Mouse (Mus musculus) embryonic facial prominence, embryonic 10.5 days (tissue): Measurements from ENCODE around the gene Qrsl1. TPM values are rescaled to one million over a fixed set of nuclear protein-coding genes. Genes with fewer than 3 reads are reported as not detected.
A peak's percentile ranks its signal among the peaks of the same experiment; 100 is the strongest.
"Not testable (repeated sequence)": the region's sequence is repeated elsewhere in the genome, so short reads cannot be mapped to it uniquely, and the experiment has no call there.

Experiments
- DNase-seq: peaks from one replicate; pipeline ENCODE4 v3.0.0-alpha.2; 2017; ENCODE audit warnings: low spot score
- H3K27ac ChIP-seq: fragments of 300-500 bp; sonication (generic); replicated peaks from 2 replicates; pipeline ENCODE4 v1.5.1; 2016; ENCODE audit warnings: mild to moderate bottlenecking
- H3K27me3 ChIP-seq: fragments of 300-500 bp; sonication (generic); replicated peaks from 2 replicates; pipeline ENCODE4 v1.6.1; 2016; ENCODE audit warnings: low read depth, mild to moderate bottlenecking; ENCODE audit not compliant: poor library complexity, severe bottlenecking
- H3K36me3 ChIP-seq: fragments of 300-500 bp; sonication (generic); replicated peaks from 2 replicates; pipeline ENCODE4 v1.6.1; 2016; ENCODE audit warnings: mild to moderate bottlenecking, moderate library complexity
- H3K4me1 ChIP-seq: fragments of 300-500 bp; sonication (generic); 2 replicates; pipeline ENCODE4 v1.6.1; 2016
- H3K4me3 ChIP-seq: fragments of 300-500 bp; sonication (generic); 2 replicates; pipeline ENCODE4 v1.5.1; 2016; ENCODE audit warnings: mild to moderate bottlenecking, moderate library complexity
- H3K9me3 ChIP-seq: fragments of 300-500 bp; sonication (generic); 2 replicates; pipeline ENCODE4 v1.6.1; 2016; ENCODE audit warnings: mild to moderate bottlenecking
- WGBS: fragments of 180-500 bp; shearing (Covaris S2); methylation state at CpG from one replicate; pipeline ENCODE4 v1.1.7; 2016; 5-methylcytosine and 5-hydroxymethylcytosine counted together
- polyA plus RNA-seq: library from polyadenylated mRNA; unstranded; fragments of >200 nt; fragmentation: Nextera tagmentation; extraction: Ambion mirVana; gene quantifications from 2 replicates; pipeline ENCODE4 v1.2.1, GENCODE M21; 2016

Gene Qrsl1
- 28.1 and 30.5 TPM in 2 replicates for polyA plus RNA-seq

DNA sequence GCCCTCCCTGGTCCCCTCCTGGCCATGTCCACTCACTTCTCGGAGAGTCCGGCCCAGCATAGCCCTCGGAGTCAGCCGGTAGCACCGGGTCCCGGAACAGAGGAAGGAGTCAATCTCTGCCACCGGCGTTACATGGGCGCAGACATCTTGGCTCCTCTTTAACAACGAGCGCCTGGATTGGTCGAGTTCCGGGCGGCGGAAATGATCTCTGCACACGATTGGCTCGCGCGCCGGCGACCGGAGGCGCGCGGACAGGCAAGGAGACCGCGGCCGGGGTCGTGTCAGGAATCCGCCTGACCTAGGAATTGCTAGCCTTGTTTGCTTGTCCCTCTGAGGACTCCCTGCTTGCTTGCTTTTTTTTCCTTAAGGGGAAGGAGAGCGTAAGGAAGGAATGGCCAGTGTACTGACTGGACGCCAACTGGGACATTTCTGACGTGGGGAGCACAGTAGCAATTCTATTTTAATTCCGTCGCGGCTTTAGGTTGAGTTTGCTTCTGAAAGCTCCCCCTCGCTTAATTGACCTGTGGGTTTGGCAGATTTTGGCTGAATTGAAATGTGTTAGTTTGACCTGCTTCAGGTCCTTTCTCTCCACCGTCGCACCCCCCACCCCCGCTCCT, at the start of gene Qrsl1, which contains the start of gene Rtn4ip1:
Gene Qrsl1 (minus strand): TSS at position 168 of the 617 bp plus-strand sequence.
Gene Rtn4ip1 (plus strand): TSS at position 230 of the 617 bp plus-strand sequence.
- Histone ChIP-seq H3K4me1 (peaks cover 15% of the 10 kb centered on the region), H3K27ac (peak within 1 kb of the TSS; percentile 95), H3K4me3 (peak within 1 kb of the TSS; percentile 89), H3K36me3 (0 out of 2 replicates have a peak, but pooled peaks cover 11% of the 10 kb centered on the region), H3K27me3 (no peaks in the 10 kb centered on the region), H3K9me3 (no peaks in the 10 kb centered on the region)
- under 1% methylated on average over 40 of the region's 40 CpGs for WGBS
- DNase-seq = peak; percentile 95

DNA sequence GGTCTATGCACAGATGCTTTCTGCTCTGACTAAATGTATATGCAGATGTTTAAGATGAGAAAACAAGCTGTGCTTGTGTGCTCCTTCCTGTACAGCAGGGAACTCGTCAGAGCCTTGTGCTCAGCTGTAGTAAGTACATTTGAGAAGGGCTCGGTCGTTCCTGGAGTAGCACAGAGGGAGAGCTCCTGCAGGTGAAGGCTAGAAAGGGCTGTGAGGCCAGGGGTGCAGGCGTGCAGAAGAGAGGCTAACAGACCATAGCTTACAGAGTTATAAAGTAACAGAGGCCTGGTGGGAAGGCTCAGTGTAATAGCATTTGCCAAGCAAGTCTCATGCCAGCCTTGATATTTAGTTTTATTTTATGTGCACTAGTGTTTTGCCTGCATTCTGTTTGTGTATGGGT, 43.9 kb upstream of the Qrsl1 start:
- Histone ChIP-seq H3K9me3 (no peaks in the 10 kb centered on the region), H3K36me3 (peaks cover 26% of the 10 kb centered on the region), H3K27me3 (no peaks in the 10 kb centered on the region), H3K4me3 (no peak overlapping the region), H3K27ac (no peak overlapping the region), H3K4me1 (peaks cover 7% of the 10 kb centered on the region)
- WGBS = 85% methylated on average over 4 of the region's 4 CpGs
- DNase-seq = no peak

DNA sequence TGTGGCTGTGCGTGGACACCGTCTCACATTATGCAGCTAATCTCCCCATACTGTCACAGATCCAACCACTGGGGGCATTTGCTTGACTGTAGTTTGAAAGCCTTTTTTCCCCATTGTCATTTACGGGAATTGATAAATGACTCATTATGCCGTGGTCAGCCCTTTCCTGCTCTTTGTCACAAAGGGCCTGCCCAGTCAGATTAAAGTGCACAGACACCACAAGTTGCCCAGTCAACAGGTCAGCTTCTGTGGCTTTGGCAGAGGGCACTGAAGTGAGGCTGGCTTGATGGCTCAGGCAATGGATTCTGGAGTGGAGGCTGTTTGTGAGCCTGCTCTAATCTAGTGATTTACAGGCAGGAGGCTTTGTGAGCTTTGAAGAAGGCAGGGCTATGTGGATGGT, 42.2 kb upstream of the Qrsl1 start:
- H3K4me1 ChIP-seq = peaks cover 7% of the 10 kb centered on the region
- H3K36me3 ChIP-seq = peaks cover 32% of the 10 kb centered on the region
- no peaks in the 10 kb centered on the region for H3K9me3 ChIP-seq
- no peak overlapping the region for H3K4me3 ChIP-seq
- no peak overlapping the region for H3K27ac ChIP-seq
- H3K27me3 ChIP-seq = no peaks in the 10 kb centered on the region
- DNase-seq = no peak
- WGBS = 81% methylated on average over 4 of the region's 4 CpGs

DNA sequence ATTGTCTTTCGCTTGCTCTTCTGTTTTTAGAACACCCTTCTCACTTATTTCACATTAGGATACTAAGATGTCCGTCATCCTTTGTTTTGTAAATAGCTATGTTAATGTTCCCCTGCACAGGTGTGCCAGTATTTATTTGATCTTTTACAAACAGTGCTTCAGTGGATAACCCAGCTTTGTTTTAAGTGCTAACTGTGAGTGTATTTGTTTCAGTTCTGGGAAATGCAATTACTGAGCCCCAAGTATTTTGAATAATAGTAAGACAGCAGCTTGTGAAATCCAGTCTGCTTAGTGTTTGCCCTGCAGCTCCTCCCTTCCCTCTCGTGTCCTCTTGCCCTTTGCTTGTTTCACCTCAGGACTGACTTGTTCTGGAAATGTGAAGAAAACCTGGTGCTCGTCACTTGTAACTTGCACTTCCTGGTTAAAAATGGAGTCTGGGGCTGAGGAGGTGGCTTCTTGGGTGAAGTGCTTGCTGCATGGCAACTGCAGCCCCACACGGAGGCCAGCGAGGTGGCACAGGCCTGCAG, 37.7 kb upstream of the Qrsl1 start:
- DNase-seq = no peak
- Histone ChIP-seq H3K4me3 (no peak overlapping the region), H3K27me3 (no peaks in the 10 kb centered on the region), H3K27ac (0 out of 2 replicates have a peak overlapping the region, but pooled peaks have one; percentile 19), H3K9me3 (no peaks in the 10 kb centered on the region), H3K4me1 (peaks cover 7% of the 10 kb centered on the region), H3K36me3 (peaks cover 34% of the 10 kb centered on the region)
- 79% methylated on average over 6 of the region's 6 CpGs for WGBS

DNA sequence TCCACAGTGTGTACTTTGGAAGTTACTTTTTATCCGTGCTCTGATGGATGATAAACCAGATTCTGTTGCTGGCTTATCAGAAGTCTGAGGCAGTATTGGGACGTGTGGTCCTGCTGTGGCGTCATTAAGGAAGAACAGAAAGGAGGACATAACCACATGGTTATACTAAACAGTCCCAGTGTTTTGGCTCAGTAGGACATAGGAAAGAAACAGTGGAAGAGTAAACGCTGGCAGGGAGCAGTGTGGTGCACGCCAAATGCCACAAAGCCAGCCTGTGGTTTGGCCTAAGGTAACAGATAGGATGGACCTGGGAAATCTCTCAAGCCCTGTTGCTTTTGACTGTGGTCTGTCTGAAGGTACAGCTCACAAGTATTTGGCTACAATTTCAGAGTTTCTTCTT, 27.1 kb upstream of the Qrsl1 start:
- H3K27ac ChIP-seq = no peak overlapping the region
- peaks cover 59% of the 10 kb centered on the region for H3K36me3 ChIP-seq
- H3K9me3 ChIP-seq = no peaks in the 10 kb centered on the region
- 87% methylated on average over 5 of the region's 5 CpGs for WGBS
- no peak for DNase-seq
- H3K4me1 ChIP-seq = no peaks in the 10 kb centered on the region
- no peaks in the 10 kb centered on the region for H3K27me3 ChIP-seq
- H3K4me3 ChIP-seq = no peak overlapping the region

DNA sequence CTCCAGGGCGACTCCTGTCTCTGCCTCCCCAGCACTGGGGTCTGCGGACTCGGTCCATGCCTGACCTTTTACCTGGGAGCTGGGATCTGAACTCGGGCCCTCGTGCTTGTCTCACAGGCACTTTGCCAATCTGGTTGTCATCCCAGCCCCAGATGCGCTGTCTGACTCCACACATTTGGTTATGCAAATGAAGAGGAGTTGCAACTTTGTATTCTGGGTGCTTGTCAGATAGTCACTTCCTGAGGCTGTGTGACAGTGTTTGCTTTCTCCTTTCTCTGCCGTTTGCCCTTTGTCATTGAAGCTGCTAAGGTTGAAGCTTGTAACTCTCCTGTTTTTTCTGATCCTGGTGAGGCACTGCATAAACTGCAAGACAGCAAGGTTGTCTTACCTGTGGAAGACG, 26.2 kb upstream of the Qrsl1 start:
- 82% methylated on average over 8 of the region's 8 CpGs for WGBS
- no peaks in the 10 kb centered on the region for H3K27me3 ChIP-seq
- H3K4me1 ChIP-seq = no peaks in the 10 kb centered on the region
- H3K4me3 ChIP-seq = no peak overlapping the region
- H3K9me3 ChIP-seq = no peaks in the 10 kb centered on the region
- H3K27ac ChIP-seq = no peak overlapping the region
- DNase-seq = no peak
- peaks cover 59% of the 10 kb centered on the region for H3K36me3 ChIP-seq

DNA sequence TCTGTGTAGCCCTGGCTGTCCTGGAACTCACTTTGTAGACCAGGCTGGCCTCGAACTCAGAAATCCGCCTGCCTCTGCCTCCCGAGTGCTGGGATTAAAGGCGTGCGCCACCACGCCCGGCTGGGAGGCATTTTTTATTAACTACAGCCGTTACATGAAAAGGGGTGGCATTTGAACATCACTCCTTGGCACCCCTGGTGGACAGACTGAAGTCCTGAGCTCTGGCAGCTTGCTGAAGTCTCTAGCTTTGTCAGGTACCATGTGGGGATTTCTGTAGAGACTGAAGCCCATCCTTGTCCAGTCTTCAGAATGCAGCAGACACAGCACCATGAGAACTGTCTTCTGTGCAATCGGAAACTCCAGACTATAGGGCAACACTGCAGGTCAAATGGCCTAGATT, 24.2 kb upstream of the Qrsl1 start:
- not testable (repeated sequence) for H3K9me3 ChIP-seq, DNase-seq, H3K4me1 ChIP-seq, H3K4me3 ChIP-seq, H3K27ac ChIP-seq, H3K27me3 ChIP-seq
- 90% methylated on average over 9 of the region's 9 CpGs for WGBS
- H3K36me3 ChIP-seq = peaks cover 50% of the 10 kb centered on the region

DNA sequence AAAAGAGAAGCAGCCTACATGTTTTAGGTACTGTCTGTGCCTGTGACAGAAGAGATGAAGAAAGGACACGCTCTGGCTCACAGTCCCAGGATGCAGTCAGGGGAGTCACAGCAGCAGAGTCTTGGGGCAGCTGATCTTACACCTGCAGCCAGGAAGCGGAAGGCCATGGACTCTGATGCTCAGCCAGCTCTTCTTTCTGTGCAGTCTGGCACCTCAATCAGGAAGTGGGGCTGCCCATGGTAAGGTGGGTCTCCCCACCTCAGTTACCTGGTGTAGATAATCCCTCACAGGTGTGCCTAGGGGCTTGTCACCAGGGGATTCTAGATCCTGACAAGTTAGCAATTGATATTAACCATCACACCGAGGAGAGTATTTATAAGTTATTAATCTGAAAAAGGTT, 21.6 kb upstream of the Qrsl1 start:
- Histone ChIP-seq H3K36me3 (peaks cover 30% of the 10 kb centered on the region), H3K27ac (no peak overlapping the region), H3K4me3 (no peak overlapping the region), H3K4me1 (no peaks in the 10 kb centered on the region), H3K9me3 (no peaks in the 10 kb centered on the region), H3K27me3 (no peaks in the 10 kb centered on the region)
- 96% methylated on average over 3 of the region's 3 CpGs for WGBS
- no peak for DNase-seq

DNA sequence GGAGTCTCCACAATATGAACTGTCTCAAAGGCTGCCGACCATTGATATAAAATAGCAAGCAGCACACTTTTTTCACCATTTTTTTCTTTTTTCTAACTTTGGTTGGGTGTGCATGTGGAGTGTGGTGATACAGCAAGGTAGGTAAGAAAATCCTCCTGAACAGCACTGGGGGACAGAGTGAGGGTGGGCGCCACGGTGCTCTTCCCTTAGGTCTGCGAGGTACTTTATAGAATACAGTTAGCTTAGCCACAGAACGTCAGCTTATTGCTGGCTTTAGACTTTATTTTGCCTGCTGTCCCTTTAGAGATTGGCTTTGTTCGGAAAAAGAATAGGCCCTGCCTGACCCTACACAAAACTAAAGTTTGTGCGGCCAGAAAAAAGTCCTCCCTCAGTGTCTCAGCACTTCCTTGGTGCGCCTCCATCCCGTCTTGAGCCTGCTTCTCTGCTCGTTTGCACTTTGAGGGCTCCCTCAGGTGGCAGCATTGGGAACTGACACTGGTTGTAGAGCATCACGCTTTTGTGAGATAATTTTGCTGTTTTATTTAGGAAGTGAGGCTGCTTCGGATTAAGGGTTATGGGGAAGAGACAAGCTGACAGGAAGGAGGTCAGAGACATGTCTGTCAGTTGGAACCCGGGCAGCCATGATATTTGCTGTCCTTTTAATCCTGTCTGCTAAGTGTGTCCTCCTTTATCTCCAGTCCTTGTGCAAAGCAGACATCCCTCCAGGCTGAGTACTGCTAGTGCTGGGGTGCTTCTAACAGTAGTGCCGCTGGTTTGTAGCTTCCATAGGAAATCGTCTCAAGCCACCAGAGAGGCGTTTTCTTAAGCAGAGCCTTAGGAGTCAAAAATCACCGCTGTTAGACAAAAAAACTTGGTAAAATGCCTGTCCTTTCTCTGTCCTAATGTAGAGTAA, 17.4 kb upstream of the Qrsl1 start:
- Histone ChIP-seq H3K36me3 (peaks cover 20% of the 10 kb centered on the region), H3K4me1 (no peaks in the 10 kb centered on the region), H3K27ac (no peak overlapping the region), H3K4me3 (no peak overlapping the region), H3K9me3 (no peaks in the 10 kb centered on the region), H3K27me3 (no peaks in the 10 kb centered on the region)
- peak; percentile 83 for DNase-seq
- 39% methylated on average over 17 of the region's 17 CpGs for WGBS

DNA sequence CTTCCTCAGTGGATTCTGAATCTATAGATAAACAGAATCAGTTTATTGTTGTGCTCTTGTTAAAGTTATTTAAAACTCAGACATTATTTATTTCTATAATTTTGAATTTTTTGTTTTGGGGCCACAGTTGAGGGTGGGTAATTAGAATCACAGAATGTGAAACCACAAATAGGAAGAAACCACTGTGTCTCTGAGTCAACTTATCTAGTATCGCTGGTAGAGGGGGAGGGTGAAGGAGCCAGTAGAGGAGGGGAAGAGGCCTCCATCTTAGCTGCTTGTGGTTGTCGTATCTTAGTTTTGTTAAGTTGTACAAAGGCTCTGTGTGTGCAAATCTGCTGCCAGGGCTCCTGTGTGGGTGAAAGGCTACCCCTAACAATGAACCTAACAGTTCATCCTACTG, 15.2 kb upstream of the Qrsl1 start:
- Histone ChIP-seq H3K4me3 (no peak overlapping the region), H3K9me3 (no peaks in the 10 kb centered on the region), H3K4me1 (no peaks in the 10 kb centered on the region), H3K36me3 (peaks cover 9% of the 10 kb centered on the region; the same call in 1 of the 2 replicates), H3K27ac (no peak overlapping the region), H3K27me3 (no peaks in the 10 kb centered on the region)
- no peak for DNase-seq
- WGBS = 83% methylated on average over 2 of the region's 2 CpGs

DNA sequence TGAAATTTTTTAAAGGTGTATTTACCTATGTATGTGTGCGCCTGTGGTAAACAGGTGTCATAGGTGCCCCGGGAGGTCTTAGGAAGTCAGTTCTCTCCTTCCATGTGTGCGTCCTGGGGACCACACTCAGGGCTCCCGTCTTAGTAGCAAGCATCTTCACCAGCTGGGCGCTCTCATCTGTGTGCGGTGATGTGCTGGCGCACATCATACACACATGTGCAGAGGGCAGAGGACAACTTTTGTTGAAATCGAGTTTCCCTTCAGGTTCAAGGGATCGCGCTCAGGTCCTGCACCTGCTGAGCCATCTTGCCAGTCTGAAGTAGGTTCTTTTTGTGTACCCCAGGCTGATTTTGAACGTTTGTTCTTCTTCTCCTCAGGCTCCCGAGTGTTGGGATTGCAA, 14.6 kb upstream of the Qrsl1 start:
- Histone ChIP-seq H3K27me3 (no peaks in the 10 kb centered on the region), H3K4me3 (no peak overlapping the region), H3K27ac (no peak overlapping the region), H3K4me1 (no peaks in the 10 kb centered on the region), H3K36me3 (peaks cover 8% of the 10 kb centered on the region; the same call in 1 of the 2 replicates), H3K9me3 (no peaks in the 10 kb centered on the region)
- whole genome bisulfite sequencing = 86% methylated on average over 12 of the region's 12 CpGs
- no peak for DNase-seq

DNA sequence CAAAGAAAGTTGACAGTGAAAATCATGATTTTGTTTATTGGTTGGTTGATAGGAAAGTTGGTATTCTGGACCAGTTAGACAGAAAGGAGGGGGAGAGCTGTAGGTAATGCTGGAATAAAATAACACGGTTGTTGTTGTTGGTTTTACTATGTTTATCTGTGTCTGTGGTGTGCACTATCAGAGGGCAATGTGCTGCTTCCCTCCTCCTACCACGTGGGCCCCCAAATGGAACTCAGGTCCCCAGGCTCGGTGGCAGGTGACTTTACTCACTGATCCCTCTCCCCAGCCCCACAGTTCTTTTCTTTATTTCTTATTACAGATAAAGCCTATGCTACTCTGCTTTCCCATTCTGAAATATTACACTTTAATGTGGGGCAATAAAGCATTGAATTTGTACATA, 10.7 kb upstream of the Qrsl1 start:
- Histone ChIP-seq H3K27me3 (no peaks in the 10 kb centered on the region), H3K36me3 (peaks cover 9% of the 10 kb centered on the region), H3K9me3 (no peaks in the 10 kb centered on the region), H3K27ac (no peak overlapping the region), H3K4me1 (no peaks in the 10 kb centered on the region), H3K4me3 (no peak overlapping the region)
- no peak for DNase-seq
- 78% methylated on average over 3 of the region's 3 CpGs for WGBS

DNA sequence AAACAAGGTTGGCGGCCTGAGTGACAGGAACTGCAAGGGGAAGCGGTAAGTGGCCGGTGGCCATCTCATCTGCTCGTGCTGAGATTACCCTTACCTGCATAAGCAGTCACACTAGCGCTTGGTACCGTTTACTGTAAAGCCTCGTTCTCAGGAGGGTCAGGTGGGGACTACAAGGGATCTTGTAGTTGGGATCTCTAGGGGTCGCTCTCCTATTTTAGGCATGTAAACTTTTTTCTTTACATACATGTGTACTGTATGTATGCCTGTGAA, 9.3 kb upstream of the Qrsl1 start:
- H3K9me3 ChIP-seq = no peaks in the 10 kb centered on the region
- no peak overlapping the region for H3K27ac ChIP-seq
- H3K36me3 ChIP-seq = peaks cover 9% of the 10 kb centered on the region
- 90% methylated on average over 8 of the region's 8 CpGs for WGBS
- no peaks in the 10 kb centered on the region for H3K27me3 ChIP-seq
- H3K4me3 ChIP-seq = no peak overlapping the region
- H3K4me1 ChIP-seq = no peaks in the 10 kb centered on the region
- no peak for DNase-seq
